20 mouse cellular contexts compared by ENCODE assay signal in genomic region chr5:14575626-14576025, GRCm38 (mm10).
DNase-seq lines count a peak whose midpoint lies in the region; ATAC-seq lines count a peak whose summit lies in the region.
"Had no signal": no experiment of that assay in that cellular context is flagged by ENCODE, and none has a peak within 500 bp of the region (broad histone marks: within the 10 kb centered on the region; RNA-seq: fewer than 3 reads in every experiment).

No protein-coding gene starts in this region.

- no peak overlapping the region for H3K27ac ChIP-seq in hindbrain, embryonic 11.5 days (ENCODE audit: low read depth, low read length)
- no peak overlapping the region for H3K27ac ChIP-seq in hindbrain, embryonic 16.5 days (ENCODE audit: low read depth, low read length)
- H3K27ac ChIP-seq in limb, embryonic 11.5 days (replicated peaks; ENCODE audit: low read depth, low read length), result no peak overlapping the region
- H3K27ac ChIP-seq in limb, embryonic 10.5 days, result no peak overlapping the region
- no peak overlapping the region for H3K27ac ChIP-seq in forebrain, embryonic 13.5 days
- no peak overlapping the region for H3K27ac ChIP-seq in forebrain, embryonic 16.5 days (ENCODE audit: low read length)
- no peak overlapping the region for H3K27ac ChIP-seq in intestine, embryonic 15.5 days
- H3K27ac ChIP-seq: embryonic facial prominence, embryonic 13.5 days; heart, adult 2 months; heart, embryonic 15.5 days had no signal

- no peak for DNase-seq in hindbrain, embryonic 11.5 days (ENCODE audit: low spot score)
- no peak for DNase-seq in limb, embryonic 11.5 days (ENCODE audit: low spot score)
- no peak for DNase-seq in limb, embryonic 10.5 days (ENCODE audit: low spot score)
- DNase-seq in adrenal gland, postnatal 4 days (ENCODE audit: low spot score in 2 of 2), result no peak
- DNase-seq: cerebellum, adult 9-10 months; gastrocnemius, postnatal 14 days; heart, adult 2 months; heart, postnatal 4 days; kidney, adult 11 months; kidney, postnatal 14 days; layer of hippocampus, adult 9-11 months; liver, postnatal 0 days; lung, postnatal 10 days; thymus, adult 2 months had no signal

- H3K36me3 ChIP-seq in hindbrain, embryonic 11.5 days (ENCODE audit: control insufficient read depth, insufficient read depth, low read length), result no peaks in the 10 kb centered on the region
- no peaks in the 10 kb centered on the region for H3K36me3 ChIP-seq in hindbrain, embryonic 16.5 days (ENCODE audit: control insufficient read depth, insufficient read depth, low read length)
- H3K36me3 ChIP-seq in limb, embryonic 11.5 days (ENCODE audit: control insufficient read depth, insufficient read depth, low read length), result no peaks in the 10 kb centered on the region
- H3K36me3 ChIP-seq in limb, embryonic 10.5 days, result no peaks in the 10 kb centered on the region
- no peaks in the 10 kb centered on the region for H3K36me3 ChIP-seq in forebrain, embryonic 13.5 days (ENCODE audit: poor library complexity, severe bottlenecking)
- no peaks in the 10 kb centered on the region for H3K36me3 ChIP-seq in forebrain, embryonic 16.5 days (ENCODE audit: control insufficient read depth, insufficient read depth)
- no peaks in the 10 kb centered on the region for H3K36me3 ChIP-seq in intestine, embryonic 15.5 days
- H3K36me3 ChIP-seq: embryonic facial prominence, embryonic 13.5 days; heart, embryonic 15.5 days had no signal

- H3K4me1 ChIP-seq in hindbrain, embryonic 11.5 days (replicated peaks; ENCODE audit: control insufficient read depth, insufficient read depth, low read length), result no peaks in the 10 kb centered on the region
- H3K4me1 ChIP-seq in hindbrain, embryonic 16.5 days (ENCODE audit: control insufficient read depth, insufficient read depth, low read depth, low read length), result no peaks in the 10 kb centered on the region
- no peaks in the 10 kb centered on the region for H3K4me1 ChIP-seq in limb, embryonic 11.5 days (ENCODE audit: control insufficient read depth, insufficient read depth, low read length)
- no peaks in the 10 kb centered on the region for H3K4me1 ChIP-seq in limb, embryonic 10.5 days
- no peaks in the 10 kb centered on the region for H3K4me1 ChIP-seq in forebrain, embryonic 13.5 days
- no peaks in the 10 kb centered on the region for H3K4me1 ChIP-seq in forebrain, embryonic 16.5 days (replicated peaks; ENCODE audit: control insufficient read depth, insufficient read depth, low read length)
- H3K4me1 ChIP-seq in intestine, embryonic 15.5 days (replicated peaks), result no peaks in the 10 kb centered on the region
- H3K4me1 ChIP-seq: embryonic facial prominence, embryonic 13.5 days; heart, embryonic 15.5 days had no signal

- H3K9ac ChIP-seq in hindbrain, embryonic 11.5 days (ENCODE audit: low read depth, low read length), result no peak overlapping the region
- no peak overlapping the region for H3K9ac ChIP-seq in hindbrain, embryonic 16.5 days (ENCODE audit: low read depth, low read length)
- no peak overlapping the region for H3K9ac ChIP-seq in limb, embryonic 11.5 days (ENCODE audit: low read length)
- H3K9ac ChIP-seq in forebrain, embryonic 13.5 days, result no peak overlapping the region
- no peak overlapping the region for H3K9ac ChIP-seq in forebrain, embryonic 16.5 days (replicated peaks; ENCODE audit: low read depth, low read length)
- no peak overlapping the region for H3K9ac ChIP-seq in intestine, embryonic 15.5 days
- H3K9ac ChIP-seq: embryonic facial prominence, embryonic 13.5 days; heart, embryonic 15.5 days; liver, postnatal 0 days had no signal

- 95% methylated on average over 3 of the region's 3 CpGs for WGBS in hindbrain, embryonic 11.5 days
- 92% methylated on average over 3 of the region's 3 CpGs for WGBS in hindbrain, embryonic 16.5 days
- WGBS in limb, embryonic 11.5 days, result 90% methylated on average over 3 of the region's 3 CpGs
- 85% methylated on average over 3 of the region's 3 CpGs for WGBS in limb, embryonic 10.5 days
- WGBS in forebrain, embryonic 13.5 days, result 91% methylated on average over 3 of the region's 3 CpGs
- WGBS in forebrain, embryonic 16.5 days, result 98% methylated on average over 3 of the region's 3 CpGs
- 94% methylated on average over 3 of the region's 3 CpGs for WGBS in intestine, embryonic 15.5 days

- H3K27me3 ChIP-seq in hindbrain, embryonic 11.5 days (ENCODE audit: control insufficient read depth, insufficient read depth, low read length), result no peaks in the 10 kb centered on the region
- no peaks in the 10 kb centered on the region for H3K27me3 ChIP-seq in hindbrain, embryonic 16.5 days (replicated peaks; ENCODE audit: control insufficient read depth, insufficient read depth, low read length)
- no peaks in the 10 kb centered on the region for H3K27me3 ChIP-seq in limb, embryonic 11.5 days (ENCODE audit: control insufficient read depth, insufficient read depth, low read length)
- H3K27me3 ChIP-seq in limb, embryonic 10.5 days (ENCODE audit: low read depth, poor library complexity, severe bottlenecking), result no peaks in the 10 kb centered on the region
- no peaks in the 10 kb centered on the region for H3K27me3 ChIP-seq in forebrain, embryonic 13.5 days
- H3K27me3 ChIP-seq in forebrain, embryonic 16.5 days (replicated peaks; ENCODE audit: control insufficient read depth, insufficient read depth, low read length), result no peaks in the 10 kb centered on the region
- H3K27me3 ChIP-seq in intestine, embryonic 15.5 days (replicated peaks), result no peaks in the 10 kb centered on the region
- H3K27me3 ChIP-seq: embryonic facial prominence, embryonic 13.5 days; heart, embryonic 15.5 days had no signal

- H3K4me2 ChIP-seq in hindbrain, embryonic 11.5 days (replicated peaks; ENCODE audit: low read depth, low read length), result no peak overlapping the region
- H3K4me2 ChIP-seq in hindbrain, embryonic 16.5 days (ENCODE audit: low read length), result no peak overlapping the region
- H3K4me2 ChIP-seq in limb, embryonic 11.5 days (ENCODE audit: low read depth, severe bottlenecking), result no peak overlapping the region
- no peak overlapping the region for H3K4me2 ChIP-seq in forebrain, embryonic 13.5 days
- H3K4me2 ChIP-seq in forebrain, embryonic 16.5 days (ENCODE audit: low read length), result no peak overlapping the region
- H3K4me2 ChIP-seq in intestine, embryonic 15.5 days (replicated peaks), result no peak overlapping the region
- H3K4me2 ChIP-seq: embryonic facial prominence, embryonic 13.5 days; heart, embryonic 15.5 days had no signal

- peak; percentile 22; the same call in 1 of the 2 replicates for ATAC-seq in hindbrain, embryonic 11.5 days (ENCODE audit: low FRiP score)
- ATAC-seq in hindbrain, embryonic 16.5 days, result no peak
- 0 out of 2 replicates have a peak, but pooled peaks have one; percentile 13 for ATAC-seq in limb, embryonic 11.5 days (ENCODE audit: insufficient number of reproducible peaks, low FRiP score, low TSS enrichment, low read depth)
- 0 out of 2 replicates have a peak, but pooled peaks have one; percentile 43 for ATAC-seq in forebrain, embryonic 13.5 days
- ATAC-seq in forebrain, embryonic 16.5 days, result 0 out of 2 replicates have a peak, but pooled peaks have one; percentile 6
- no peak for ATAC-seq in intestine, embryonic 15.5 days
- ATAC-seq: liver, postnatal 0 days had no signal

- H3K4me3 ChIP-seq in hindbrain, embryonic 11.5 days (ENCODE audit: low read depth, low read length), result no peak overlapping the region
- no peak overlapping the region for H3K4me3 ChIP-seq in hindbrain, embryonic 16.5 days (ENCODE audit: low read length)
- no peak overlapping the region for H3K4me3 ChIP-seq in limb, embryonic 11.5 days (ENCODE audit: low read depth, low read length)
- no peak overlapping the region for H3K4me3 ChIP-seq in limb, embryonic 10.5 days
- H3K4me3 ChIP-seq in forebrain, embryonic 13.5 days, result no peak overlapping the region
- H3K4me3 ChIP-seq in forebrain, embryonic 16.5 days (replicated peaks; ENCODE audit: low read length), result no peak overlapping the region
- H3K4me3 ChIP-seq in intestine, embryonic 15.5 days (replicated peaks), result no peak overlapping the region
- H3K4me3 ChIP-seq: embryonic facial prominence, embryonic 13.5 days; heart, adult 2 months; heart, embryonic 15.5 days had no signal

- H3K9me3 ChIP-seq in hindbrain, embryonic 11.5 days (ENCODE audit: control insufficient read depth, low read length), result no peaks in the 10 kb centered on the region
- H3K9me3 ChIP-seq in hindbrain, embryonic 16.5 days (ENCODE audit: control insufficient read depth, low read length), result no peaks in the 10 kb centered on the region
- no peaks in the 10 kb centered on the region for H3K9me3 ChIP-seq in limb, embryonic 11.5 days (ENCODE audit: control insufficient read depth, low read length)
- H3K9me3 ChIP-seq in limb, embryonic 10.5 days (replicated peaks), result no peaks in the 10 kb centered on the region
- no peaks in the 10 kb centered on the region for H3K9me3 ChIP-seq in forebrain, embryonic 13.5 days (replicated peaks)
- H3K9me3 ChIP-seq in forebrain, embryonic 16.5 days (ENCODE audit: control insufficient read depth, low read length), result no peaks in the 10 kb centered on the region
- H3K9me3 ChIP-seq in intestine, embryonic 15.5 days, result no peaks in the 10 kb centered on the region
- H3K9me3 ChIP-seq: embryonic facial prominence, embryonic 13.5 days; heart, embryonic 15.5 days had no signal

Comparison
In these comparisons a context has a peak if more than half of its experiments do, and no peak if none do; other contexts are left out.
1. ATAC-seq: peak in hindbrain, embryonic 11.5 days (single experiment), limb, embryonic 11.5 days (single experiment), forebrain, embryonic 13.5 days (single experiment) and forebrain, embryonic 16.5 days (single experiment); none in hindbrain, embryonic 16.5 days (single experiment) and intestine, embryonic 15.5 days (single experiment).